Mouse (Mus musculus) thymus, adult 2 months (tissue): ENCODE results near the gene Samd4b.

Source experiments
- CTCF ChIP-seq: fragments of 200-500 bp; IDR thresholded peaks from 2 replicates; pipeline ENCODE4 v1.5.1; 2012; ENCODE audit warnings: mild to moderate bottlenecking, control low read depth, low read length, moderate library complexity, borderline replicate concordance; ENCODE audit not compliant: control insufficient read depth, poor library complexity, insufficient read depth; ENCODE audit errors: extremely low read depth
- POLR2A ChIP-seq: fragments of 200-500 bp; IDR thresholded peaks from 2 replicates; pipeline ENCODE4 v1.6.1; 2012; ENCODE audit warnings: mild to moderate bottlenecking, low read length, control low read depth, moderate library complexity; ENCODE audit not compliant: control insufficient read depth, poor library complexity, insufficient read depth; ENCODE audit errors: extremely low read depth

DNA sequence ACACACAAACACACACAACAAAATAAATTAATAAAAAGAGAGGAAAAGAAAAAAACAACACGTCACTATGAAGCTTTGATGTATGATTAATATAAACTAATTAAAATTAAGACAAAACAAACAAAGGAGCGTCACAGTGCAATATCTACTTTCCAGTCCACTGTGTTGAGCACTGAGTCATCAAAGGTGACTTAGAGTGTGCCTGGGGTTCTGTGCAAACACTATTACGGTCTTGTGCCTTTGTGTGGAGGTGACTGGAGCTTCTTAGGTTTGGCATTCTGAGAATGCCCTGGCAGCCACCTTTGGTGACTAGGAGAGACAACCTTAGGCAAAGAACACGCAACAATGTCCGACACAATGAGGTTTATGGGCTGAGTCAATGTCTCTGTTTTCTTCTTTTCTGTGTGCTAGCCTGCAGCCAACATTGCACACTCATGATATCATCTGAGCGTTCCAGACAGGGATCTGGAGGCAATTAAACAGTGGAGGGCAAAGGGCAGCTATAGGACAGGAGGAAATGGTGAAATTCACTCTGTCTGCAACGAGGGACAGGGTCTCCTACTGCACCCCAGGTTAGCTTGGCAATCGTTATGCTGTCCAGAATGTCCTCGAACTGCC is 21.3 kb upstream of the Samd4b start:
- TF ChIP-seq CTCF = no peak
- no peak for TF ChIP-seq POLR2A
